Mouse (Mus musculus) kidney, embryonic 14.5 days (tissue): Measurements from ENCODE around the gene Uts2. TPM values are rescaled to one million over a fixed set of nuclear protein-coding genes. Genes with fewer than 3 reads are reported as not detected.

Experiments used
- ATAC-seq: fragments of 200-750 bp; cut with Nextera tagmentation; 2 replicates; pipeline ENCODE4 v1.8.0; 2017; ENCODE audit warnings: moderate number of reproducible peaks, mild to moderate bottlenecking, moderate TSS enrichment, moderate library complexity; ENCODE audit not compliant: low FRiP score, low TSS enrichment
- H3K27ac ChIP-seq: fragments of 300-500 bp; sonication (generic); 2 replicates; pipeline ENCODE4 v1.5.1; 2014; ENCODE audit warnings: low read depth, mild to moderate bottlenecking, low read length, moderate library complexity, mixed read lengths
- H3K27me3 ChIP-seq: fragments of 300-500 bp; sonication (generic); 2 replicates; pipeline ENCODE4 v1.6.1; 2014; ENCODE audit warnings: mild to moderate bottlenecking, low read length; ENCODE audit not compliant: control insufficient read depth, insufficient read depth
- H3K36me3 ChIP-seq: fragments of 300-500 bp; sonication (generic); 2 replicates; pipeline ENCODE4 v1.6.1; 2014; ENCODE audit warnings: low read length, mixed read lengths; ENCODE audit not compliant: control insufficient read depth, insufficient read depth
- H3K4me1 ChIP-seq: fragments of 300-500 bp; sonication (generic); 2 replicates; pipeline ENCODE4 v1.6.1; 2014; ENCODE audit warnings: low read length, mixed read lengths; ENCODE audit not compliant: control insufficient read depth, insufficient read depth
- H3K4me2 ChIP-seq: fragments of 300-500 bp; sonication (generic); replicated peaks from 2 replicates; pipeline ENCODE4 v1.6.1; 2014; ENCODE audit warnings: low read depth, mild to moderate bottlenecking, low read length
- H3K4me3 ChIP-seq: fragments of 300-500 bp; sonication (generic); 2 replicates; pipeline ENCODE4 v1.5.1; 2014; ENCODE audit warnings: mild to moderate bottlenecking, low read length
- H3K9ac ChIP-seq: fragments of 300-500 bp; sonication (generic); 2 replicates; pipeline ENCODE4 v1.6.1; 2014; ENCODE audit warnings: low read depth, mild to moderate bottlenecking, low read length, moderate library complexity
- H3K9me3 ChIP-seq: fragments of 300-500 bp; sonication (generic); 2 replicates; pipeline ENCODE4 v1.6.1; 2016; ENCODE audit warnings: low read length; ENCODE audit not compliant: control insufficient read depth
- WGBS: fragments of 180-500 bp; shearing (Covaris S2); extraction: QIAGEN DNeasy Blood & Tissue Kit; methylation state at CpG from one replicate; pipeline ENCODE4 v1.1.7; 2014; 5-methylcytosine and 5-hydroxymethylcytosine counted together
- polyA plus RNA-seq: library from polyadenylated mRNA; unstranded; fragments of >200 nt; fragmentation: Nextera tagmentation; extraction: Ambion mirVana; gene quantifications from 2 replicates; pipeline ENCODE4 v1.2.1, GENCODE M21; 2014

Uts2 gene
- polyA plus RNA-seq, 1 experiment from 2014 or later, result not detected

- Histone ChIP-seq H3K9me3 (no peaks in the 10 kb centered on the region), H3K27me3 (no peaks in the 10 kb centered on the region), H3K4me1 (0 out of 2 replicates have a peak, but pooled peaks cover 6% of the 10 kb centered on the region), H3K36me3 (no peaks in the 10 kb centered on the region), H3K4me3 (no peak overlapping the region), H3K27ac (no peak overlapping the region), H3K4me2 (no peak overlapping the region), H3K9ac (no peak overlapping the region)
- no peak; the same call in 1 of the 2 replicates for ATAC-seq
- WGBS, result 74% methylated on average over 11 of the region's 11 CpGs
Observed at GRCm38 (mm10) chr4:150965555-150965951, 31.3 kb upstream of the Uts2 start.

DNA sequence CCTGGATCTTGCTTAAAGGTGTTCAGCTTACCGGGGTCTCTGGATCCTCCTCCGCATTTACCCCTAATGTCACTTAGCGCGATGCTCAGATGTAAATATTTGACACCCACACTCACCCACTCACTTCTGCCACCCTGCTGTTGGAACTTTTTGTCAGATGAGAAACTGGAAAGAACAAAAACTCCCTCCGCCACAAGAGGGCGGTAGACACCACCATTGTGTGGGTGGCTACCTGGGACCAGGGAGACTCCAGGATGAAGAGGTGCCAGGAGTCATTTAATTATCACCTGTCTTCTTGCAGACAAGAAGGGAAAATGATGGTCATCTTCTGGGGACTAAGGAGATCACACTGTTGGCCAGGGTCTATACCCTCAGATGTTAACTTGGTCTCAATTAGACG is 30.3 kb upstream of the Uts2 start:
- no peaks in the 10 kb centered on the region for H3K9me3 ChIP-seq
- H3K4me2 ChIP-seq, result no peak overlapping the region
- 0 out of 2 replicates have a peak, but pooled peaks cover 6% of the 10 kb centered on the region for H3K4me1 ChIP-seq
- H3K27me3 ChIP-seq, result no peaks in the 10 kb centered on the region
- 19% methylated on average over 7 of the region's 7 CpGs for WGBS
- H3K4me3 ChIP-seq, result no peak overlapping the region
- ATAC-seq, result no peak; the same call in 1 of the 2 replicates
- H3K27ac ChIP-seq, result no peak overlapping the region
- H3K9ac ChIP-seq, result no peak overlapping the region
- no peaks in the 10 kb centered on the region for H3K36me3 ChIP-seq

GRCm38 (mm10) chr4:150968956-150969355 is 27.9 kb upstream of the Uts2 start:
- Histone ChIP-seq H3K27me3 (no peaks in the 10 kb centered on the region), H3K4me1 (0 out of 2 replicates have a peak, but pooled peaks cover 6% of the 10 kb centered on the region), H3K27ac (no peak overlapping the region), H3K4me2 (no peak overlapping the region), H3K9ac (no peak overlapping the region), H3K9me3 (no peaks in the 10 kb centered on the region), H3K36me3 (no peaks in the 10 kb centered on the region), H3K4me3 (no peak overlapping the region)
- 86% methylated on average over 8 of the region's 8 CpGs for WGBS
- ATAC-seq, result no peak

DNA sequence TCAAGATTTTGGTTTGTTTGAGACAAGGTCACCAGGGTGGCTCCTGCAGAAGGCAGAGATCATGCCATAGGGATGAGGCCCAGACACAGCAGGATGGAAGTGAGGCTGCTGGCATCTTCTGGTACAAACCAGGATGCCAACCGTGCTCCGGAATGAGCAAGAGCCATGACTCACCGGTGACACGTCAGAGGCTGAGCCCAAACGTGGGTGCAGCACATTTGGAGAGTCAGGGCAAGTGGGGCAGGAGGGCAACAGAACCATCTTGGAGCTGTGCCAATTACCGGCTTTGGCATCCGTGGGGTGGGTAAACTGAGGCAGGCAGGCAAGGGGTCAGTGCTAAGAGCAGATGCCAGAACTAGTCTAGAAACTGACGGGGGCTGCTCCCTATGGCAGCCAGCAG is 23.6 kb upstream of the Uts2 start:
- Histone ChIP-seq H3K9me3 (no peaks in the 10 kb centered on the region), H3K4me2 (no peak overlapping the region), H3K9ac (no peak overlapping the region), H3K27me3 (no peaks in the 10 kb centered on the region), H3K4me3 (no peak overlapping the region), H3K27ac (no peak overlapping the region), H3K4me1 (no peaks in the 10 kb centered on the region), H3K36me3 (no peaks in the 10 kb centered on the region)
- 84% methylated on average over 8 of the region's 8 CpGs for WGBS
- ATAC-seq, result no peak

GRCm38 (mm10) chr4:150975145-150975544 is 21.8 kb upstream of the Uts2 start:
- ATAC-seq, result no peak
- Histone ChIP-seq H3K9me3 (no peaks in the 10 kb centered on the region), H3K27me3 (no peaks in the 10 kb centered on the region), H3K4me1 (no peaks in the 10 kb centered on the region), H3K4me2 (no peak overlapping the region), H3K9ac (no peak overlapping the region), H3K4me3 (no peak overlapping the region), H3K27ac (no peak overlapping the region), H3K36me3 (no peaks in the 10 kb centered on the region)
- WGBS, result 38% methylated on average over 1 of the region's 1 CpGs

GRCm38 (mm10) chr4:150978156-150978910 is 18.6 kb upstream of the Uts2 start:
- Histone ChIP-seq H3K4me3 (no peak overlapping the region), H3K9ac (no peak overlapping the region), H3K4me2 (no peak overlapping the region), H3K9me3 (no peaks in the 10 kb centered on the region), H3K4me1 (no peaks in the 10 kb centered on the region), H3K36me3 (no peaks in the 10 kb centered on the region), H3K27ac (no peak overlapping the region), H3K27me3 (no peaks in the 10 kb centered on the region)
- ATAC-seq, result no peak
- 67% methylated on average over 21 of the region's 21 CpGs for WGBS

DNA sequence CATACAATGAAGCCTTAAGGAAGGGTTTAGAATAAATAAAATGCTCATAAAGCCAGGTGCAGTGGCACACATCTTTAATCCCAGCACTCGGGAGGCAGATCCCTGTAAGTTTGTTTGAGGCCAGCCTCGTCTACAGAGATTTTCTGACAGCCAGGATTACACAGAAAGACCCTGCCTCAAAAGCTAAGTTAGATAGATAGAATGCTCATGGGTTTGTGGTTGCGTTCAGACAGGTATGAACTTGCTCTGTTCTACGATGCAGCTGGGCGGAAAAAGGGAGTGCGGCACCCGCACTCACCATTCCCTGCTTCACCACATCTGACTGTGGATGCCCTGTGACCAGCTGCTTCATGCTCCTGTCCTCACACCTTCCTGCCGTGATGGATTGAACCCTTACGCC is 17.4 kb upstream of the Uts2 start:
- ATAC-seq, result no peak
- 79% methylated on average over 9 of the region's 9 CpGs for WGBS

GRCm38 (mm10) chr4:150980153-150980552 is 16.7 kb upstream of the Uts2 start:
- no peak for ATAC-seq

More for the DNA sequence above, 17.4 kb upstream of the Uts2 start:
- Histone ChIP-seq H3K27ac (no peak overlapping the region), H3K4me3 (no peak overlapping the region), H3K4me2 (no peak overlapping the region), H3K36me3 (no peaks in the 10 kb centered on the region), H3K27me3 (no peaks in the 10 kb centered on the region), H3K9ac (no peak overlapping the region), H3K9me3 (no peaks in the 10 kb centered on the region), H3K4me1 (no peaks in the 10 kb centered on the region)

DNA sequence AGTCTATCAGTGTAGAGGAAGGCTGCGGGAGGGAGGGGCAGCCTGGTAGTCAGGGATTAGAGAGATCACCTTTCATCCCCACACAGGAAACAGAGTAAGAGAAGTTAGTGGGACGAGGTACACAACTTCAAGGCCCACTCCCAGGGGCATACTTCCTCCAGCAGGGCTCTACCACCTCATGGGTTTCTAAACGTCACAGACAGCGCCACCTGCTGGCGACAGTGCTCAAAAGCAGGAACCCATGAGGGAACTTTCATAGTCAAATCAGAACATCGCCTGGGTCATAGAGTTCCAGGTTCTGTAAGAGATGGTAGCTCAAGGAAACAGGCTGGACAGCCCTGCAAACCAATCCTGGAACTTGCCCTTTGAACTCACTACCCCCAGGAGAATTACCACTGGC is 6.7 kb upstream of the Uts2 start:
- no peaks in the 10 kb centered on the region for H3K36me3 ChIP-seq
- H3K9ac ChIP-seq, result no peak overlapping the region
- no peaks in the 10 kb centered on the region for H3K9me3 ChIP-seq
- H3K4me3 ChIP-seq, result no peak overlapping the region
- no peak overlapping the region for H3K27ac ChIP-seq
- H3K27me3 ChIP-seq, result no peaks in the 10 kb centered on the region
- WGBS, result 51% methylated on average over 6 of the region's 6 CpGs
- H3K4me2 ChIP-seq, result no peak overlapping the region
- ATAC-seq, result no peak
- no peaks in the 10 kb centered on the region for H3K4me1 ChIP-seq

More at GRCm38 (mm10) chr4:150980153-150980552, 16.7 kb upstream of the Uts2 start:
- Histone ChIP-seq H3K4me1 (no peaks in the 10 kb centered on the region), H3K9ac (no peak overlapping the region), H3K36me3 (no peaks in the 10 kb centered on the region), H3K27ac (no peak overlapping the region), H3K9me3 (no peaks in the 10 kb centered on the region), H3K27me3 (no peaks in the 10 kb centered on the region), H3K4me2 (no peak overlapping the region), H3K4me3 (no peak overlapping the region)
- WGBS, result 91% methylated on average over 5 of the region's 5 CpGs
